Mouse (Mus musculus) thymus, postnatal 36 days (tissue): ENCODE results near the gene Cdca7.

Experiments
- DNase-seq, 2 experiments: peaks; one replicate each; pipeline ENCODE4 v3.0.0; 2022; ENCODE audit warnings: mixed read lengths in 2 of 2

Gene Cdca7

GRCm38 (mm10) chr2:72493039-72493438, 17.1 kb downstream of the Cdca7 start:
- peak; percentile 19 to 24 for DNase-seq

- no peak for DNase-seq
Measured at GRCm38 (mm10) chr2:72499074-72499721, 23.2 kb downstream of the Cdca7 start.

- no peak for DNase-seq
Measured at GRCm38 (mm10) chr2:72499782-72500411, 23.9 kb downstream of the Cdca7 start.

- DNase-seq: no peak
Measured at GRCm38 (mm10) chr2:72502041-72502813, 26.3 kb downstream of the Cdca7 start.

- no peak for DNase-seq
Measured at GRCm38 (mm10) chr2:72503646-72504045, 27.7 kb downstream of the Cdca7 start.

GRCm38 (mm10) chr2:72507855-72508635, 32.1 kb downstream of the Cdca7 start:
- DNase-seq: no peak

- no peak for DNase-seq
Measured at GRCm38 (mm10) chr2:72508891-72509290, 32.9 kb downstream of the Cdca7 start.

- DNase-seq: no peak
Measured at GRCm38 (mm10) chr2:72515526-72515925, 39.6 kb downstream of the Cdca7 start.

GRCm38 (mm10) chr2:72515971-72516719, 40.2 kb downstream of the Cdca7 start:
- DNase-seq: peak; percentile 25 to 29

GRCm38 (mm10) chr2:72516720-72517089, 40.7 kb downstream of the Cdca7 start:
- no peak for DNase-seq

- DNase-seq: no peak
Measured at GRCm38 (mm10) chr2:72524022-72524421, 48.1 kb downstream of the Cdca7 start.

- no peak for DNase-seq
Measured at GRCm38 (mm10) chr2:72525556-72525955, 49.6 kb downstream of the Cdca7 start.

GRCm38 (mm10) chr2:72529026-72529357, 53.0 kb downstream of the Cdca7 start:
- no peak for DNase-seq

GRCm38 (mm10) chr2:72529358-72530319, 53.7 kb downstream of the Cdca7 start:
- DNase-seq: no peak

GRCm38 (mm10) chr2:72535889-72536288, 59.9 kb downstream of the Cdca7 start:
- no peak for DNase-seq
